Mouse (Mus musculus): ENCODE measurements around the gene Ms4a15.
A peak's percentile ranks its signal among the peaks of the same experiment; 100 is the strongest.

Ms4a15 gene

DNA sequence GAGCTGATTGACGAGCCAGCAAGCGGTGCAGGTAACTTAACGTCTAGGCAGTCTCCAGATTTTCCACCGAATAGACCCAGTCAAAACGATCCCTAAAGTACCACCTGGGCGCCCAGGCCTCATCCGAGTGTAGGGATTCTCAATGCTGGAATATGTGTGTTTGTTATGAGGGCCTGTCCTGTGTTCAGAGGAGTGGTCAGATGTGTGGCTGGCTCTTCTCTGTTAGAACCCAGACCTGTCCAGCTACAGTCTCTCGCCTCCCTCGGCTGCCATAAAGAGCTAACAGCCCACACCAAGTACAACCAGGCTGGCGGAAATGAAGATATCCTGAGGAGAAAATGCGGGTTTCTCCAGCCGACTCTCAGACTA, 33.1 kb downstream of the Ms4a15 start:
- DNase-seq (ENCODE audit: low spot score), result no peak

DNA sequence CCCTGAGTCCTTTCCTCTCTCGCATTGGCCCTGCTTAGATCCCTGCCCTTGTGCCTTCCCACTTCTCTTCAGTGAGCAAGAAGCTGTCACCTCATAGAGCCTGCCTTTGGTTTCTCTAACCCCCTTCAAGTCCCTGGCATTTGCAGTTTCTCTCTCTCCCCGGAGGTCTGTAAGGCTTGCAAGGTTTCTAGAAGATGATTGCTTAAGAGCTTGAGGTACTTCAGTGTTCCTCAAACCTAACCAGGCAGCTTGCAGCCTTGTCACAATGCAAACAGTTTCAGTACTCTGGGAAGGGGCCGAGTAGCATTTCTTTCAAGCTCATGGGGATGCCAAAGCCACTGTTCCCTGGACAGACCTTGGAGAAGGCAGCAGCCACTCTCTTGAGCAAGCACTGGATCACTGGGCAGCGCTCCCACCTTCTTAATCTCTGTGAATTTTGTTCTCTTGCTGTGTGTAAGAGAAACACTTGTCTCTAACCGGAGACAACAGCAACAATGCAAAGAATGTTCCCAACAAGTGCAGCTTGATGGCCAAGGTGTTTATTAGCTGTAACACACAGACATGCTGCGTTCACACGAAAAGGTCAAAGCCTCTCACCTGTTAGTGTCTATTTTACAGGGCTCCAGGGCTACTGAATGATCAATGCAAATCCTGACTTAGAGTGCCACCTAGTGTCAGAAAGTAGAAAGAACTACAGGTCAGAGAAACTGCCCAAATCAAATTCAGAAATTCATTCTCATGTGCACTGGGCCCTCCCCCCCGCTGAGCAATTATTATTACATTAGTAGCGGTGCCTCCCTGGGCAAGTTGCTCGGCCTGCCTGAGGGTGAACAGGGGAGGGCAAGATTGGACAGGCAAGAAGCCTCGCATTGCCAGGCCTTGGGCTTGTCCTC, 33.7 kb downstream of the Ms4a15 start:
- no peak for DNase-seq (ENCODE audit: low spot score)

DNA sequence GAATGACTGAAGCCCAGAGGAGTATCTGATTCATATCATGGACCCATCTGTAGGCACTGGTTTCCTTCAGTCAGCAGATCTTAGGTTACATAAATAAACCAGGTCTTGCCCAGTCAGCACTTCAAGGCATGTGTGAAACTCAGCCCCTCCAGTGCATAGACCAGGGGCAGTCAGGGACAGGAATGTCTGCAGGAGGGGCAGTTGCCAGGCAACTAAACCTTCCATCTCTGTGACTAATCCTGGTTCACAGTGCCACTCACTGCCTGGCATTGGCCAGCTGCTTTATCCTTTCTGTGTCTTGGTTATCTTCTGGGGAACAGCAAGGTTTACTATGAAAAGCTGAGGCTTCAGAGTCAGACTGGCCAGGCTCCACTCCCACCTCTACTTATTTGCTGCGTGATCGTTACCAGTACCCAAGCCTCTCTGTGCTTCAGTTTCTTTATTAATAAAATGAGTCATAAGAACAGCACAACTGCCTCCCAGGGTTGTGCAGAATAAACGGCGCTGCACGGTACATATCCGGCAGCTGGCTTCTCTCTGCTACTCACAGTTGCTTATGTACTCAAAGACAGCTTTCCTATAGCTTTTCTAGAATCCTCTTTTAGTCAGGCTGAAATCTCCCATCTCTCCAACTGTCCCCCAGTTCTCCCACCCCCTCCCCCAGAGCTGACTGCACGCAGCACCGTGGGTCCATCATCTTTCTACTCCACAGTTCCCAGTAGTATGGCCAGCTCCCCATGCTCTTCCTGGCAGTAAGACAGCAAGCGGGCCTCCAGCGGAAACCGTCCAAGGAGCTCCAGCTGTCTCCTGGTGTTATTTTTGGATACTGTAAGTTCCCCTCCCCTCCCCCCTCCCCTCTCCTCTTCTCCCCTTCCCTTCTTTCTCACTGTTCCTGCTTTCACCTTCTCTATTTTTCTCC, 40.8 kb downstream of the Ms4a15 start:
- DNase-seq (ENCODE audit: low spot score), result no peak

DNA sequence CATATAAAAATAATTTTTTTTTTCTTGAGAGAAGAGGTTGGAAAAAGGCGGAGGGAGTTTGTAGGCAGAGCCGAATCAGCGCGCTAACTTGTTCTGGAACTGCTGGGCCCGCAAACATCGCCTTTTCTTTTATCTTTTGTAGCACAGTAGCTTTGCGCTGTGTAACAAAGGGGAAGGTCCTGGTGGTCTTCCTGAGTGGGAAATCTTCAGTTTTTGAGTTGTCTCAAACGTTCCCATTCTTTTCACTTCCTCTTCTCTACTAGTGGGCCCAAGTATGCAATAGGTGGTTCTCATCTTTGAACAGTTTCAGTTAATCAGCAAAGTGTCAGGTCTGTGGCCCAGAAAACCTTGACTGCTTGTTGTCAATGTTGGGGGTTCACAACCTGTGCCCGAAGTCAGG, 43.5 kb downstream of the Ms4a15 start:
- no peak for DNase-seq (ENCODE audit: low spot score)

DNA sequence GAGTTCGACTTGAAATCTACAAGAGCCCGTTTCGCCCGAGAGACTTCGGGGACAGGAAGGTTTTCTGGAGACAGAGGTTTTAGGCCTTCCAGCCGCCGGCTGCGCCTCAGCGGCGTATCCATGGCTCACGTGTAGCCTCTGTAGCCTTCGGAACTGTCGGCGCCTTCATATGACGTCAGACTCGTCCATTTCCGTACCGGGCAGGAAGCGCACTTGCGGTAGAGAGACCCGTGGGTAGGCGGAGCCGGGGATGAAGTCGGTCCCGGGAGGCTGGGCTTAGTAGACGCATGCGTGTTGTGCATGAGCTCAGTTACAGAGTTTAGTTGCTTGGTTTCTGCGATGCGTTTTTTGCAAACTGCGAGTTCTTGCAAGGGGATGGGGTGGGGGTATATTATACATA, 43.9 kb downstream of the Ms4a15 start, which contains the start of gene Ccdc86:
Gene Ccdc86 (minus strand): TSS at position 155 of the 400 bp plus-strand sequence.
- DNase-seq (ENCODE audit: low spot score), result peak; percentile 93

DNA sequence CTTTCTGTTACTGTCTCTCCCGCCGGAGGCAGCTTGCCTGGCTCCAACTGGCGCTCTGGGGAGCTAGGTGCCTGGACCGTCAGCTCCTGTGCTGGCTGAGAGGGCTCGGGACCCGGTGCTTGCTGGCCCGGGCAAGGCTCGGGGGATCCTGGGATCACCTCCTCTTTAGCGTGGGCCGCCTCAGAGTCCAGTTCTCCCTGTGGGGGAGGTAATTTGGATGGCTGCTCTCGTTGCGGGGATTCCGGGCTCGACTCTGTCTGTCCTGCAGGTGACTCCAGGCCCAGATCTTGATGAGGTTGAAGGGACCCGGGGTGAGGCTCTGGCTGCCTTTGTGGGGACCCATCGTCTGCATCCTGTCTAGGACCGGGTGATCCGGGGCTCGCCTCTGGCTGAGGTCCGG, 44.6 kb downstream of the Ms4a15 start:
- no peak for DNase-seq (ENCODE audit: low spot score)

DNA sequence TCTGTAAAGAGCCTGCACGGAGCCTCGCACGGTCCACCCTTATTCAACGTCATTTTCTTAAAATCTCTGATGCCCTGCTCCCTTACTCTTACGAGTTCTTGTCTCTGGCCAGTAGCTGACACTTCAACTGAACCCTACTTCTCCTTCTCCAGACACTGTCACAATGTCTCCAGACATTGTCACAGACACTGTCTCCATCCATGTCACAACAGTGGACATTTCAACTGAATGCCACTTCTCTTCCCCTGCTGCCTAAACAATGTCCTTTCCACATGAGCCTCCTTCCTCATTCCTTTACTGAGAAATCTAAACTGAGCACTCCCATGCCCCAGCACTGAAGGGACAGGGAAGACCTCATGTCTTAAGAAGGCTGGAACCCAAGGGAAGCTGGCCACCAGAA, 45.8 kb downstream of the Ms4a15 start:
- no peak for DNase-seq (ENCODE audit: low spot score)

DNA sequence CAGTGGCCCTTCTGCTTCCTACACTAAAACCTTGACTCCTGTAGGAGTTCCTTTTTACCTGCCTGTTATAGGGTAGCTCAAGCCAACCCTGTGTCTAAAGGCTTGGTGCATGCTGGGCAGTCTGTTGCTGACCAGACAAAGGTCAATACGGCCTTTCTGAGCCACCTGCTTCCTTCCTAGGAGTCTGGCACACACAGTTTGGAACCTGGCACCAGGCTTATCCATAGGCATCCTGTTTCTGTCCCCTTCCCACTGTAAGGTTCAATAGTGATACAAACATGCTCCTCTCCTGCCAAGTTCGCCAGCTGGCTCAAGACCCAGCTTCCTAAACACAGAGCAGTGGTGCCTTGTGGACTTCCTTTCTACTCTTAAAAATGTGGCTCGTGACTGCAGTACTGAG, 46.5 kb downstream of the Ms4a15 start:
- no peak for DNase-seq (ENCODE audit: low spot score)

DNA sequence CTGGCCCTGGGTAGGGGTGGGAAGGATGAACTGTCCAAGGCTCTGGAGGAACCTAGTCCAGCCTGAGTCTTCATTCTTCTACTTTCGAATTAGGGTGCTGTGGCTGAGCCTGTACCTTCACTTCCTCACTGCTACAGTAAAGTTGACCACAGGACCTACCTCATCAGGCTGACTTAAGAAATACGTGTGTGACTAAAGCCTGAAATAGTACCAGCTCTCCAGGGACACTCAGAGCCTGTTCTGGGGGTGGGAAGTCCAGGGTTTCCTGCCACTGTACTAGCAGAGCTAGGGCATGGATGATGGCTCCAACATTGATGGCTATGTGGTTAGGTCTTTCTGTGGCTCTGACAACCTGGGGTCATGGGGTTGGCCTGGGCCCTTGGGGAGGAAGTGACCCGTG, 49.1 kb downstream of the Ms4a15 start:
- DNase-seq (ENCODE audit: low spot score), result no peak

DNA sequence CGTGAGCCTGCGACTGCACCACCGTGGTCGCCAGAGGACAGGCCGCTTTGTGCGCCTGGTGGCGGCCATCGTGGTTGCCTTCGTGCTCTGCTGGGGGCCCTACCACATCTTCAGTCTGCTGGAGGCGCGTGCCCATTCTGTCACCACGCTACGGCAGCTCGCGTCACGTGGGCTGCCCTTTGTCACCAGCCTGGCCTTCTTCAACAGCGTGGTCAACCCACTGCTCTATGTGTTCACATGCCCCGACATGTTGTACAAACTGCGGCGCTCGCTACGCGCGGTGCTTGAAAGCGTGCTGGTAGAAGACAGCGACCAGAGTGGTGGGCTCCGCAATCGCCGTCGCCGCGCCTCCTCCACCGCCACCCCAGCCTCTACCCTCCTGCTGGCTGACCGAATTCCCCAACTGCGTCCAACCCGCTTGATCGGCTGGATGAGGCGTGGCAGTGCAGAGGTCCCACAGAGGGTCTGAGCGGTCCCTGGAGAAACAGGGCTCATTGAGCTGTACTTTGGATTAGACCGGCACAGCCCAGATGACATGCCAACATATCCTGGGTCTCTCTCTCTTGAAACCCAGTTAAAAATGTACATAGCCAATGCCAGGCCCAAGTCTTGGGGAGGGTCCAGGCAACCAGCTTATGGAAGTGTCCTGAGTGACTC, 52.1 kb downstream of the Ms4a15 start:
- no peak for DNase-seq (ENCODE audit: low spot score)

DNA sequence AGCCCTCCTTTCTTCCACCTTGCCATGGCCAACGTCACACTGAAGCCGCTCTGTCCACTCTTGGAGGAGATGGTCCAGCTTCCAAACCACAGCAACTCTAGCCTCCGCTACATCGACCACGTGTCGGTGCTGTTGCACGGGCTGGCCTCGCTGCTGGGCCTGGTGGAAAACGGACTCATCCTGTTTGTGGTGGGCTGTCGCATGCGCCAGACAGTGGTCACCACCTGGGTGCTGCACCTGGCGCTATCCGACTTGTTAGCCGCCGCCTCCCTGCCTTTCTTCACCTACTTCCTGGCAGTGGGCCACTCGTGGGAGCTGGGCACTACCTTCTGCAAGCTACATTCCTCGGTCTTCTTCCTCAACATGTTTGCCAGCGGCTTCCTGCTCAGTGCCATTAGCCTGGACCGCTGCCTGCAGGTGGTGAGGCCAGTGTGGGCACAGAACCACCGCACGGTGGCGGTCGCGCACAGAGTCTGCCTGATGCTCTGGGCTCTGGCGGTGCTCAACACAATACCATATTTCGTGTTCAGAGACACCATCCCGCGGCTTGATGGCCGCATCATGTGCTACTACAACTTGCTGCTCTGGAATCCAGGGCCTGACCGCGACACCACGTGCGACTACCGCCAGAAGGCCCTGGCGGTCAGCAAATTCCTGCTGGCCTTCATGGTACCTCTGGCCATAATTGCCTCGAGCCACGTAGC, 52.8 kb downstream of the Ms4a15 start:
- DNase-seq (ENCODE audit: low spot score), result no peak

DNA sequence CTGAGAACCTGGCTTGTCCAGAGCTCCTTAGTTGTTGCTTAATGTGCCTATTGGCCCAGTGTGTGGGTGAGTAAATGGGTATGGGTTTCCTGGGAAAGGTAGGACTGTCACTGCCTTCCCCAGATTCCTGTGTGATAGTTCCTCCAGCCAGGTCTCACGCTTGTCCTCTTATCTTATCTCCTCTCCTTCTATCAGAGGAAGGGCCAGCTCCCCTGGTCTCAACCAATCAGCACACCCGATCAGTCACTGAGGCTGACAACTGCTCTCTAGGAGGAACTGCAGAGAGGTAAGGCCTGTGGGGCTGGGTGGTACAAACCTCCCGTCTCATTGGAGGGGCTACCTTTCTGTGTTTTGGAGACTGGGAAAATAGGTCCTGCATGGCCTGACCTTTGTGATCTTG, 54.3 kb downstream of the Ms4a15 start:
- no peak for DNase-seq (ENCODE audit: low spot score)

DNA sequence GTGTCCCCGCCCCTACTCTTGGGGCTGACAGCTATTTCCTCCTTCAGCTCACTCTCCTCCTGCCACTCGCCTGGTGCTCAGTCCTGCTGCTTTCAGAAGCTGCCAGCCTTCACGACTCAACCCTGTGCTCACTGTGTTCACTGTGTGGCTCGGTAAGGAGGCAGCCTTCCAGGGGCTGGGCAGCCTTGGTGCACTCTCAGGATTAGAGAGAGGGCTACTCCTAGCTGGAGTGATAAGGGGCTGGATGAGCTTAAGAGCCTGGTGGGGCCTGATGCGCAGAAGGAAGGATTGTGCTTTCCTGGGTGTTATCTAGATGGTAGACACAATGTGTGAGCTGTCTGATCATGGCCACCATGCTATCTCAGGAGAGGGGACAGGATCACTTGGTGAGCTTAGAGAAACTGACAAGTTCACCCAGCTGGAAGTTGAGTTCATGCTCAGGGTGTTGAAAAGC, 55.9 kb downstream of the Ms4a15 start, which contains the start of gene Ptgdr2:
Gene Ptgdr2 (plus strand): TSS at position 51 of the 454 bp plus-strand sequence.
- DNase-seq (ENCODE audit: low spot score), result no peak

DNA sequence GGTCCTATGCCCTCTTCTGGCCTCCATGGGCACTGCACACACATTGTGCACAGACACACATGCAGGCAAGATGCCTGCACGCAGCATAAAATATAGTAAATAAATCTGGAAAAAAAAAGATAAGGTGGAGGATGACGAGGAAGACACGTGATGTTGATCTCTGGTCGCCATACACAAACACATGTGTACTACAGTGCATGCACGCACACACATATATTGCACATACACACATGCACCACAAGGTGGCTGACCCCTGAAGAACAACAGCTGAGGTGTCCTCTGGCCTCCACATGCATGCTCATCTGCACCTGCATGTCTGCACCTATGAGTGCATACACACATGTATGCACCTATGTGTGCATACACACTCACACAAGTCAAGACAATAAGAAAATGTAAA, 57.0 kb downstream of the Ms4a15 start:
- DNase-seq (ENCODE audit: low spot score), result no peak

DNA sequence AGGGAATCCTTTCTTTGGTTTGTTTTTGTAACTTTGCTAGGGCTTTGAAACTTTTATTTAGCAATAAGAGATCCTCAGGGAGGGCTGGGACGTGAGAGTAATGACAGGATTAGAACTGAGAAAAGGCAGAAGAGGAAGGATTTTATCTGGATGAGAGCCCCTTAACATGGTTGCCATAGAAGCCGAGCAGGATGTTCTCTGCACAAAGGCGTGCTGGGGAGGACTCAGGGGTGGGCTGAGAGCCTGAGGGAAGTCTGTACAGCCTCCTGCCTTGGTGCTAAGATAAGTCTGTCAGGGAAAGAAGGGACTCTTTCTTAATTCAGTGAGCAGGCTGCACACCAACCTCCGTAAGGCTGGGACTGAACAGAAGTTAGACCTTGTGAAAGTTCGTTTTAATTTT, 58.0 kb downstream of the Ms4a15 start:
- DNase-seq (ENCODE audit: low spot score), result no peak

DNA sequence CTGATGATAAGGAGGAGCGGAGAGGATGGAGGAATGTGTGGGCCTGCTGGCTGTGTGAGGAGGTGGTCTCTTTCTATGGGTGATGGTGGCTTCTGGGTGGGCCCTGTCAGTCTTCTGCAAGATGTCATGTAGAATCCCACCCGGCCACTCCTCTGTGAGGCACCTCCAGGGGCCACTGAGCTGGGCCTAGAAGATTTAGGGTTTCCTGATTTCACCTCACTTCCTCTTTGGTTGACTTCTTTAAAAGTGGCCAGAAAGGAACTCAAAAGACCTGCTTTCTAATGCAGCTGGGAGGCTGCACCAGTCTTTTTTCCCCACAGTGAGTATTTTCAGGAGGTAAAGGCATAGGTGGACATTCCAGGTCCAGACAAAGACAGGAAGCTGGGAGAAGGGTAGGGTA, 62.4 kb downstream of the Ms4a15 start:
- DNase-seq (ENCODE audit: low spot score), result no peak
